Mouse (Mus musculus): ENCODE measurements around the gene Tmem29.
"Not testable (repeated sequence)": the region's sequence is repeated elsewhere in the genome, so short reads cannot be mapped to it uniquely, and the experiment has no call there.

The Tmem29 gene

DNA sequence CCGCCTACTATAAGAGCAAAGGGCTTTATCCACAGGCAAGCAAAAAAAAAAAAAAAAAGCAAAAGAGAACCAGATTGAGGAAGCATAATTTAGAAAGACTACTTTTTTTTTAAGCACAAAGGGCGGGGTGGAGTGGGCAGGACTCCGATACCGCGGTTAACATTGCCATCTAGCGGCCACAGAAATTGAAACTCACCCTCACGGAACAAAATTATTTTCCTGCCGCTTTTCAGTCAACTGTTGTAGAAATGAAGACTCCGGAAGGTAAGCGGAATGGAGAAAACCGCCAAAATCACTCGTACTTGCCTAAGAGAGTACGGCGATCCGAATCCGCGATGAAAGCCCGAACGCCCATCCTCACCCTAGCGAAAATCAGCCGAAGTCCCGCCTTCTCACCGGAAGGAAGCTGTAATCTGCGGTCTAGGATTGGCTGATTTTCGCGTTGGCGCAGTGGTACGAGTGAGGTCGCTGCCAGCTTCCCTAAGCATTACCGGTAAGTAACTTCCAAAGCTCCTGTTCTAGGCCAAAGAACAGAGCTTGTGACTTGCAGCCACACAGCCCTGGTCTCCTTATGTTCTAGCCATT lies at the start of gene Tmem29:
Tmem29 (minus strand) TSS at position 389 of the 585 bp plus-strand sequence.
- DNase-seq (ENCODE audit: low spot score in 2 of 2), result peak; percentile 66 to 90

DNA sequence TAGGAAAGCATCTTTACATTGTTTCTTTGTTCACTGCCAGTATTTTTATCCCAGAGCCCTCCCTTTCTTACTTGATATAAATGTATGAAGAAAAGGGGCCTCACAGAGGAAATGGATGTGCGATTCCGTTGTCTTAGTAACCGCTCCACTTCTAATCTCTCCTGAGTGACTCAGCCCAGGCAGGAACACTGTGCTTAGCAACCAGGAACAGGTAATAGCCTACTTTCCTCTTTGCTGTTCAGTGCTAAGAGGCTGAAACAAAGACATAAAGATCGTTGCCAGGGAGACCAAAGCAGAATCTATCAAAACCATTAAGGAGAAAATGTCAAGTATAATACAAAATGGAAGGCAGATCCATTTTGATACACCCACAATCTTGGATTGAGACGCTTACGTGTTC lies 49.7 kb upstream of the Tmem29 start:
- no peak for DNase-seq (ENCODE audit: low spot score in 2 of 2)

DNA sequence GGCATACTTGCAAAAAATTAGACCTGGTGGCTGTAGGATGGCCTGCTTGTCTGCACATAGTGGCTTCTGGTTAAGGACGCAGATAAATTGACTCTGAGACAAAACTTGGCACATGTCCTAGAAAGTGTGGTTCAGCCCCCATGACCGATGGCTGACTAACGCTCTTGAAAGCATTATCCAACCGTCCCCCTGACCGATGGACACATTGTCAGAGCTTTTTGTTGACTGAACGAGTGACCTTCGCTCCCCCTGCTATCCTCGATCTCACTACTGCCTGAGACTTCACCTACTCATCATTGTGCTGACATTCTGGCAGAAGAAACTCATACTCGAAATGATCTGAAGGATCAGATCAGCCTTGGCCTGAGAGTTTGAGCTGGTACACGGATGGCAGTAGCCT lies 28.9 kb upstream of the Tmem29 start:
- DNase-seq (ENCODE audit: low spot score in 2 of 2), result not testable (repeated sequence)

DNA sequence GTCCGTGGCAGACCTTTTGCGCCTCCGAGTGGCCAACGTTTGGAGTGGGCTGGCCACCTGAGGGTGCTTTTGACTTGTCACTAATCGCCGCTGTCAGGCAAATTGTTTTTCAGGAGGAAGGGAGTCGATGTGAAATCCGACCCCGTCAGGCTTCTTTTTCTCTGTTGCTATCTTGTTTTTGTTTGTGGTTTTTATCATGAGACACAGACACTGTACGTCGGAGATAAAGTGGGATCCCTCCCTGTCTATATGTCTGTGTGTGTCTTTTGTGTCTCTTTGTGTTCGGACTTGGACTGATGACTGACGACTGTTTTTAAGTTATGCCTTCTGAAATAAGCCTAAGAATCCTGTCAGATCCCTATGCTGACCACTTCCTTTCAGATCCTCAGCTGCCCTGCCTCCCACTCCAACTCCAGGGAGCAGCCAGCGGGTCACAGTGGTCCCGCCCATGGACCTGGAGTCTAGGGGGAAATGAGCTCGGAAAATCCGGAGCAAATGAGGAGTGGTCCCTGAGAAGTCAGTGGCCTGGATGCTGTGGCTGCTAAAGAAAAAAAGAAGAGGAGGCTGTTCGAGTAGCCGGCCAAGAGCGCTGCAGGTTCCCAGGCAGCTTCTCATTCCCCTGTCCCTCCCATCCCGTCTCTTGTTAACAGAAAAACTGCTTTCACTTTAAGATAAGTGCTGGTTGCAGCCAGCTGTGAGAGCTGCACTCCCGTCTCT lies 27.5 kb upstream of the Tmem29 start:
- not testable (repeated sequence) for DNase-seq (ENCODE audit: low spot score in 2 of 2)

DNA sequence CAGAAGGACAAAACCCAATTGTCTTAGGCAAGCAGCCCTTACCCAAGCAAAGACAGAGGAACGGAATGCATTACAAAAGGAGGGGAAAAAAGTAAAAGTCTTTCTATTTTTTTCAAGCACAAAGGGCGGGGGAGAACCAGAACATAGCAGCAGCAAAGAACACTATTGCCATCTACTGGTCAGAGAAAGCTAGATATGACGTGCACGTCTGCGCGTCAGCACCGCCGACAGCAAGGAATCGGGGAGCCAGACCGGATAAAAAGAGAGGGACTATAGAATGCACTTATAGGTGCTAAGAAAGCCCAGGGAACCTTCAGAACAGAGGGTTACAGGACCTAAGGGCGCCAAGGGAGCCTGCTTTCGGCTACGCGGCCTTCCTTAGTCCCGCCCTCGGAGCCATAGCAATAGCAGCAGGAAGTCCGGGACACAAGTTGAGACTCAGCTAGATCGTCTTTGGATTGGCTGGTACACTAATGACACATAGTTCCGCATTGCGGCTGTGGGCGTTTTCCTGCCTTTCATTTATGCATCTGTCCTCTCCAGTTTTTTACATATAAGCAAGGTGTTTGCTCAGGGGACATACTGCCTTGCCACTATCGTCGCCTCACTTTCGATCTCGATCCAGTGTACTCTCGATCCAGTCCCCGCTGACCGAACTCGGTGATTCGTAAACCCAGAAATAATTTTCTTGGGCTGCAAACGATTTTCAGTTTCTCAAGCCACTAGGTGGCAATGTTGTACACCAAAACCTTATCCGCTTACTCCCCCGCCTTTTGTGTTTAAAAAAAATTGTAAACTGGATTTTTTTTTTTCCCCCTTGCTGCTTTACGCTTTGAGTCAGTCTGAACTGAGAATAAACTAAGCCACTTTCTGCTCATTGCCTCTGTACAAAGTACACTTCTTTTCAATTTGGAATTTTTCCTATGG lies 19.2 kb upstream of the Tmem29 start:
- peak; percentile 72 to 86 for DNase-seq (ENCODE audit: low spot score in 2 of 2)

DNA sequence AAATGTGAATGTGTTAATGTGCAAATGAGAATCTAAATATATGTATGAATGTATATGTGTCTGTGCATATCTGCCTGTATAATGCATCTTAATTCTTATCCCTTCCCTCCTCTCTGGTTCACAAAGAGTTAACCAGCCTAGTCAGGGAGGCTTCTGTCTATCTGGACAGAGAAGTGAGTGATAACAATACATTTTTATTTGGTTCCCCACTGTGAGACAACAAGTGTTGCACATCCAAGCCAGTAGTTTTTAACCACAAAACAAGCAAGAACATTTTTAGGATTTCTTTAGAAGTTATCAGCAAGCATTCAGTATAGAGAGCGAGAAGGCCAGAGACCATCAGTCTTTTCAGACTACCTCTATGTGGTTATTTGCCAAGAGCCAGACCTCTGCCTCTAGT lies 12.5 kb upstream of the Tmem29 start:
- no peak for DNase-seq (ENCODE audit: low spot score in 2 of 2)

DNA sequence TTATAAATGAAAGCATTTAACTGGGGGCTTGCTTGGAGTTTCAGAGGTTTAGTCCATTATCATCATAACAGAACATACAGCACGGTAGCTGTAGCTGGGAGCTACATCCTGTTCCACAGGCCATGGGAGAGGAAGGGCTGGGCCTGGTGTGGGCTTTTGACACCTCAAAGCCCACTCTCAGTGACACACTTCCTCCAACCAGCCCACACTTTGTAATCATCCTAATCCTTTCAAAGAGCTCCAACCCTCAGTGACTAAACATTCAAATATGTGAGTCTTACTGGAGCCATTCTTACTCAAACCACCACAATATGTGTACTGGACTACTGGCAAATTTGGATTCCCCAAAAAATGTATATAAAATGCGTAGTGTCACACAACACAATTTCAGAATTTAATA lies 9.3 kb upstream of the Tmem29 start:
- no peak for DNase-seq (ENCODE audit: low spot score in 2 of 2)

DNA sequence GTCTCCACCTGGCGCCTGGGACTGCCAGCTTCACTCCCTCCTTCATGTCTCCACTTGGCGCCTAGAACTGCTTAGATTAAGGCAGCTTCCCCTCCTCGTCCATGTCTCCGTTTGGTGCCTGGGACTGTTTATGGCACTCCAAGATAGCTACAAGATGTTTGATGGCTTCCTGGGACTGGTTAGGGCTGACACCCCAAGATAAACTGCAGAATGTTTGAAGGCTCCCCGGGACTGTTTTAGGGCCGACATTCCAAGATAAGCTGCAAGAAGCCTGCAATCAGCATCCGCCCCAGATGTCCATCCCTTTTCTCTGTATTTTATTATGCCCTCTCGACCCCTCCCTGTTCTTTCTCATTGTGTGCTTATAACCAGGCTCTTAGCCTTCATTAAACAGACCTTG lies 7.9 kb upstream of the Tmem29 start:
- not testable (repeated sequence) for DNase-seq (ENCODE audit: low spot score in 2 of 2)

DNA sequence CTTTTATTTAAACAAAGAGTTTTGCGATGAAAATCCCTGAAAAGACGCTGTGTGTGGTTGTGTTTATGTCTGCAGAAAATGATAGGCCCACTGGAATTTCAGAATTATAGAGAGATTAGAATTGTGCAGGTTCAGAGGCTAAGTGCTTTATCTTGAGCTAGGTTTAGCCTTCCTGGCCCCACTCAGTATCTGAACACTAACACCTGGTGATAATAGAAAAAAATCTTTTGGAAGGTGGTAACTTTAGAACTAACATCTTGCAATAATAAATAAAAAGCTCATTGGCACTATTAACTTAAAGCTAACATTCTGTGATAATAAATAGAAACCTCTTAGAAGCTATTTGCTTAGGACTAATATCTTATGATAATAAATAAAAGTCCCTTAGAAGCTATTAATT lies 1.2 kb upstream of the Tmem29 start:
- no peak for DNase-seq (ENCODE audit: low spot score in 2 of 2)

DNA sequence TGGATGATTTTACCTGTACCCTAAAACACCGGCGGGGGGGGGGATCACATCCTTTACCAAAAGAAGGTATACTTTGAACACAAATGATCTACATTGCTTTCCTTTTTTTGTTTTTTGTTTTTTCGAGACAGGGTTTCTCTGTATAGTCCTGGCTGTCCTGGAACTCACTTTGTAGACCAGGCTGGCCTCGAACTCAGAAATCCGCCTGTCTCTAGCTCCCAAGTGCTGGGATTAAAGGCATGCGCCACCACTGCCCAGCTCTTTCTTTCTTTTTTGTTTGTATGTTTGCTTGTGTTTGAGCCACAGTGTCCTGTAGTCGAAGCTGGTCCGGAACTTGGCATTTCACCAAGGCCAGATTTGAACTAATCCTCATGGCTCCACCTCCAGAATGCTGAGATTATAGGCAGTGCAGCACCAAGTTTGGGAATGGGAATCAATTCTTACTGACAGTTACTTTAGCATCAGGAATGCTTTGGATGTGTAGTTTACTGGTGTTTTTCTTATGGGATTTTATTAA lies 515 bp upstream of the Tmem29 start:
- peak in 1 of 2 experiments; percentile 12 for DNase-seq (ENCODE audit: low spot score in 2 of 2)

DNA sequence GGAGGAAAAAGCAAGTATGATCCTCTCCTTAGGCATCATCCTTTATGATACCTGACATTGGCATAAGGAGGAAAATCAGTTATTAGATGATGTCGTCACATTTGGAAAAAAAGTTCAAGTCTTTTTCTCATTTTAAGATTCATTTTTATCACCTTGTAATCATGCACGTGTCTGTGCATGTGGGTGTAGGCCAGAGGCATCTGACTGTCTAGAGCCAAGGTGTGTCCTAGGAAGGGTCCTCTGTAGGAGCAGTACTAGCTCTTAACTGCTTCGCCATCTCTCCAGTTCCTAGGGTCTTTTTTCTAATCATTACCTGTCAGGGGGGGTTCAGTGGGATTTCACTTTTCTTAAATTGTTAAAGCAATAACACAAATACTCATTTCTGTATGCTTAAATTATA lies 818 bp downstream of the Tmem29 start:
- no peak for DNase-seq (ENCODE audit: low spot score in 2 of 2)

DNA sequence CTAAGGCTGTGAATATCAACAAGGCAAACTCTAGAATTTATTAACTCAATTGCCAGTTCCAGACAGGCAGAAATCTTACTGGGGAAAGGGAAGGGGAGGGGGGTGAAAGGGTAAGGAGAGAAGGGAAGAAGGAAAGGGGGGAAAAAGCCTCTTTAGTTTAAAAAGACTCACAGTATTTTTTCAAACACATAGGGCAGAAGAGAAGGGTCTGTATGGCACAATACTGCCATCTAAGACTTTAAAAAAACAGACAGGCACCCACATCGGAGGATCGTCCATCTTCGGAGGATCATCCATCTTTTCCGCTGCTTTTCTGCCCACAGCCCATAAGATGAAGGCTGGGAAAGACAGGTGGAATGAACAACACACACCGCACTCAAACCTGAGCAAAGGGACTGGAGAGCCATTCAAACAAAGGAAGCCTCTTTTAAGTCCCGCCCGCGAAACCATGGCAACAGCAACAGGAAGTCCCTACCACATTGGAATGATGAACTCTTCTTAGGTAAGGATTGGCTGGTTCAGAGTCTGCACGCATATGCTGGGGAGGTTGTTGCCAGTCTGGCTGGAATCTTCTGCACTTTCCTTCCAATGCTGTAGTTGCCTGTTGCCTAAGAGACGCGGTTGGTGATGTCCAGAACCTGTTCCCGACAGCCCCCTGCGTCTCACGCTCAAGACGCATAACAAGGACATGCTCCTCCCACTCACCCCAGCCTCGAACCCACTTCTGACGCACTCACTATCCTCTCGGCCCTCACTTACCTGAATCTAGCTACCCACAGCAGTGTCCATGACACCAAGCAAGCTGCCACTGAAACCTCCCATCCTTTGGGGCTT lies 18.2 kb downstream of the Tmem29 start:
- peak; percentile 28 to 52 for DNase-seq (ENCODE audit: low spot score in 2 of 2)

DNA sequence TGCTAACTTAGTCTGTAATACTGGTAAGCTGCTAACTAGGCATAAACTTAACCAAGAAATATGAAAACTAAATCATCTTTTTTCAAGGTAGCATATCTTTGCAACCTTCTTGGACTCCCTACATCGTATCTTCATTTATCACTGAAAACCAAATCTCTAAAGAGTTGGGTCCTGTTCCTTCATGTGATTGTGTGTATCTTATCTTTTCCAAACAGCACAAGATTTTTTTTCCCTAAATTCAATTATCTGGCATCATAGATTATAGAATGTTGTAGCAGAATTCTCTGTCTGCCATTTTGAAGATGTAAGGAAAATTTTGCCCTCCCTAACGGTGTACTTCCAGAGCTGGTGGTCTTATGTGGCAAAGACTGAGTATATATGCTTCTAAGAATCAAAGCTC lies 22.6 kb downstream of the Tmem29 start:
- DNase-seq (ENCODE audit: low spot score in 2 of 2), result no peak

DNA sequence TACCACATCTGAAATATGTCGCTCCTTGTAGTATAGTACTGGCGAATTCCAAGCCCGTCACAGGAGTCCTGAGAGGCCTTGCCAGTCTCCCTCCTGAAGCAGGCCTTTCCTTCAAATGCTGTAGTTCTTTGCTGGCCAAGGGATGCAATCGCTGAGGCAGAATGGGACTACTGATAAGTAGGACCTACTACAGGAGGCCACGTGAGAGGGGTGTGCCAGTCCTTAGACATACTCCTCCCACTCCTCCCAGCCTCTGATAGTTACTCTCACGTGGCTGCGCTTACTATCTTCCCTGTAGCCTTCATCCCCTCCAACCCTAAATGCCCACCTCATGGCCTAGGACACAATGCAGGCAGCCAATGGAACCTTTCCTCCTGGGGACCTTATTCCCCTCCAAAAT lies 23.6 kb downstream of the Tmem29 start:
- DNase-seq (ENCODE audit: low spot score in 2 of 2), result no peak

DNA sequence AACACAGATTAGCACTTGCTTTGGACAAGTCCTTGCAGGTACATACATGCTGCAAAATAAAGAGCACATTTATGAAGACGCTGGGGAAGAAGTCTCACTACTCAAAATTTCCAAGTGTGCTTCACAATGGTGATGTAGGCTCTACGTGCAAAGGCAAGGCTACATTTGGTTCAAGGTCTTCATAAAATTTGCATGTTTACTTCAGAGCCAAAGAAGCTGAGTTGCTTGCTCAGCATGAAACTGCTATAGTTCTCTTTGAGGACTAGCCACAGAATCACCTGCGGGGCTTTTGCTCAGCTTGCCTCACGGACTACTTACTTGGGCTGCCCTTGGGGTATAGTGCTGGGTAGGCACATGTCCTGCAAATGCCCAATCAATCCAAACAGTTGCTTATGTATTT lies 45.4 kb downstream of the Tmem29 start:
- DNase-seq (ENCODE audit: low spot score in 2 of 2), result no peak
